Comparison of ENCODE assay signal across 8 mouse cellular contexts in genomic region chr1:154729269-154729980, GRCm38 (mm10).
DNase-seq lines count a peak whose midpoint lies in the region; ATAC-seq and TF ChIP-seq lines count a peak whose summit lies in the region.

No protein-coding gene starts in this region.

- no peak overlapping the region for H3K4me2 ChIP-seq in hindbrain, embryonic 11.5 days (replicated peaks; ENCODE audit: low read depth, low read length)
- H3K4me2 ChIP-seq in hindbrain, embryonic 13.5 days = no peak overlapping the region

- ATAC-seq in hindbrain, embryonic 11.5 days (ENCODE audit: low FRiP score) = no peak
- no peak for ATAC-seq in hindbrain, embryonic 13.5 days (ENCODE audit: low FRiP score)

- intact Hi-C loops in gastrocnemius, adult 2 months (cut with DNase I) = loop anchor here (1.0 to 10.0 kb wide), 2 partner anchors 195 to 448 kb away; no protein-coding TSS in a partner anchor

- peak; percentile 95 for TF ChIP-seq CTCF in gastrocnemius, adult 2 months (IDR thresholded peaks at IDR 0.05)
- TF ChIP-seq CTCF in layer of hippocampus, adult 2 months (conservative IDR thresholded peaks at IDR 0.05) = peak; percentile 96

- no peaks in the 10 kb centered on the region for H3K9me3 ChIP-seq in hindbrain, embryonic 11.5 days (ENCODE audit: control insufficient read depth, low read length)
- H3K9me3 ChIP-seq in hindbrain, embryonic 13.5 days = no peaks in the 10 kb centered on the region

- no peak overlapping the region for H3K4me3 ChIP-seq in hindbrain, embryonic 11.5 days (ENCODE audit: low read depth, low read length)
- H3K4me3 ChIP-seq in hindbrain, embryonic 13.5 days = no peak overlapping the region
- H3K4me3 ChIP-seq in gastrocnemius, adult 2 months = no peak overlapping the region
- H3K4me3 ChIP-seq in layer of hippocampus, adult 2 months = no peak overlapping the region

- H3K27ac ChIP-seq in hindbrain, embryonic 11.5 days (ENCODE audit: low read depth, low read length) = no peak overlapping the region
- H3K27ac ChIP-seq in hindbrain, embryonic 13.5 days = no peak overlapping the region
- no peak overlapping the region for H3K27ac ChIP-seq in gastrocnemius, adult 2 months
- peak overlapping the region; percentile 47 for H3K27ac ChIP-seq in layer of hippocampus, adult 2 months

- H3K27me3 ChIP-seq in hindbrain, embryonic 11.5 days (ENCODE audit: control insufficient read depth, insufficient read depth, low read length) = peaks cover 35% of the 10 kb centered on the region
- H3K27me3 ChIP-seq in hindbrain, embryonic 13.5 days = peaks cover 42% of the 10 kb centered on the region

- peaks cover 2% of the 10 kb centered on the region; the same call in 1 of the 2 replicates for H3K4me1 ChIP-seq in hindbrain, embryonic 11.5 days (replicated peaks; ENCODE audit: control insufficient read depth, insufficient read depth, low read length)
- H3K4me1 ChIP-seq in hindbrain, embryonic 13.5 days (replicated peaks) = peaks cover 24% of the 10 kb centered on the region

- no peak overlapping the region for H3K9ac ChIP-seq in hindbrain, embryonic 11.5 days (ENCODE audit: low read depth, low read length)
- H3K9ac ChIP-seq in hindbrain, embryonic 13.5 days = no peak overlapping the region

- peak; percentile 87 for DNase-seq in hindbrain, embryonic 11.5 days (ENCODE audit: low spot score)
- DNase-seq in adrenal gland, adult (ENCODE audit: inconsistent age in 2 of 2, low spot score in 1 of 2) = peak; percentile 66 to 91
- peak; percentile 62 to 85 for DNase-seq in cerebellum, postnatal 4 days (ENCODE audit: low spot score in 2 of 2)
- DNase-seq in gastrocnemius, adult 2 months = peak; percentile 70
- DNase-seq in layer of hippocampus, adult 2 months (ENCODE audit: low spot score in 2 of 2) = peak; percentile 86 to 88
- DNase-seq in lung, postnatal 14 days = peak; percentile 82
- DNase-seq in spleen, postnatal 36 days (ENCODE audit: low spot score in 2 of 2) = peak; percentile 14 to 22

- H3K36me3 ChIP-seq in hindbrain, embryonic 11.5 days (ENCODE audit: control insufficient read depth, insufficient read depth, low read length) = no peaks in the 10 kb centered on the region
- no peaks in the 10 kb centered on the region for H3K36me3 ChIP-seq in hindbrain, embryonic 13.5 days

- WGBS in hindbrain, embryonic 11.5 days = 61% methylated on average over 6 of the region's 6 CpGs
- WGBS in hindbrain, embryonic 13.5 days = 62% methylated on average over 6 of the region's 6 CpGs

Comparison
In these comparisons a context has a peak if more than half of its experiments do, and no peak if none do; other contexts are left out.
1. DNase-seq: peak in every context shown above with its lines; median percentile 87 in hindbrain, embryonic 11.5 days; 87 in layer of hippocampus, adult 2 months; 82 in lung, postnatal 14 days; 78 in adrenal gland, adult; 74 in cerebellum, postnatal 4 days; 70 in gastrocnemius, adult 2 months; 18 in spleen, postnatal 36 days.